Mouse (Mus musculus) testis, postnatal 14 days (tissue): Measurements from ENCODE around the gene Ap1m2.
"Not testable (repeated sequence)": the region's sequence is repeated elsewhere in the genome, so short reads cannot be mapped to it uniquely, and the experiment has no call there.

ENCODE experiments used
- DNase-seq: peaks from one replicate; pipeline ENCODE4 v3.0.0; 2021; ENCODE audit warnings: low spot score

Gene Ap1m2

GRCm38 (mm10) chr9:21261831-21262230 lies 50.3 kb downstream of the Ap1m2 start:
- DNase-seq: no peak

GRCm38 (mm10) chr9:21260491-21261040 lies 51.6 kb downstream of the Ap1m2 start:
- DNase-seq: no peak

- DNase-seq: not testable (repeated sequence)
Observed at GRCm38 (mm10) chr9:21256349-21256748, 55.8 kb downstream of the Ap1m2 start.

- DNase-seq: no peak
Observed at GRCm38 (mm10) chr9:21254690-21255089, 57.4 kb downstream of the Ap1m2 start.

- DNase-seq: peak; percentile 3
Observed at GRCm38 (mm10) chr9:21251116-21251735, 60.9 kb downstream of the Ap1m2 start.

DNA sequence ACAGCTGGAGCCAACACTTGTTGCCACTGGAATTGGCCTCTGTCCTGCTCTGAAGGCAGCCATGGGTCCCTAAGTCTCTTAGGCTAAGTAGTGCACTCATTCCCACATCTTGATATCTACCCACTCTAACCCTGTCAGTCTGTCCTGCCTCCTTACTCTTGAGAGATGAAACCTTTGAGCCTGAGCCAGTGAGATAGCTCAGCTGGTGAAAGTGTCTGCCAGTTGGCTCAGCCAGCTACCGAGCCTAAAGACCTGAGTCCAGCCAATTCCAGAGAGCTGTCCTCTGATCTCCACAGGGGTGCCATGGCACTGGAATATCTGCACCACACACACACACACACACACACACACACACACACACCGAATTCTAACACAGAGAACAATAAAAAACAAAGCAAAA lies 61.6 kb downstream of the Ap1m2 start:
- peak; percentile 3 for DNase-seq

GRCm38 (mm10) chr9:21249629-21250508 lies 62.3 kb downstream of the Ap1m2 start:
- DNase-seq: peak; percentile 3

DNA sequence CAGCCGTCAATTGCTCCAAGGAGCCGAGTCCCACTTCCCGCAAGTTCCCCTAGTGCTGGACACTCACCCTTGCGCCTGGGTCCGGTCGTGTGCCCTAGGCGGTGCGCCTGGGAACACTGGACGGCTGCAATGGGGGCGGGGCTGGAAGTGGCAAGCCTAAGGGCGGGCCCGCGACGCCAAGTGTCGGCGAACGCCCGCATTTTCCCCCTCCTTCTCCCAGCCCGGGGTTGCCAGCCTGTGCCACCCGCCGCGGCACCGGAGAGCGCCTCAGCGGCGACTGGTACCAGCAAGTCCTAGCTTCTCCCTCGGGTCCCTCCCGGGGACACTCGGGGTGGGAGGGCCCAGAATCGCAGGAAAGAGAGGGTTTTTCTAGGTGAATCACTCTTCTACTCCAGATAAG lies 63.8 kb downstream of the Ap1m2 start, which contains the start of gene S1pr5:
S1pr5 (minus strand) TSS at position 118 of the 400 bp plus-strand sequence.
- peak; percentile 8 for DNase-seq

- no peak for DNase-seq
Observed at GRCm38 (mm10) chr9:21246342-21246741, 65.8 kb downstream of the Ap1m2 start.

GRCm38 (mm10) chr9:21245113-21245487 lies 67.0 kb downstream of the Ap1m2 start:
- no peak for DNase-seq

GRCm38 (mm10) chr9:21244428-21245112 lies 67.6 kb downstream of the Ap1m2 start:
- no peak for DNase-seq
